19 mouse cellular contexts compared by ENCODE assay signal in the genomic region with DNA sequence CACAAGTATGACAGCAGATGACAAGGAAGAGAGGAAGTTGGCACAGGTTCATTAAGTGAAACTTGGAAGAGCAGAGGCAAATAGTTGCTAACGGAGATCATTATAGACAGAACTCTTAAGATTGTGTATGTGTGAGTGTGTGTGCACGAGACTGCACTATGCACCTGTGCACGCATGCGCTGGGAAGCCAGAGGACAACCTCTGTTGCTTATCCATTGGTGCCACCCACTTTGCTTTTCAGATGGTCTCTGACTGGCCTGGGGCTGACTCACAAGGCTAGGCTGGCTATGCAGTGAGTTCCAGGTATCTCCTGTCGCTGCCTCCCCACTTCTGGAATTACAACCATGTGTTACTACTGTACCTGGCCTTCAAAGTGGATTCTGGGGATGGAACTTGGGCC. TPM values are rescaled to one million over a fixed set of nuclear protein-coding genes. Genes with fewer than 3 reads are reported as not detected.
DNase-seq lines count a peak whose midpoint lies in the region; ATAC-seq and TF ChIP-seq lines count a peak whose summit lies in the region.
"Had no signal": no experiment of that assay in that cellular context is flagged by ENCODE, and none has a peak within 500 bp of the region (broad histone marks: within the 10 kb centered on the region; RNA-seq: fewer than 3 reads in every experiment).

No protein-coding gene starts in this region.

- no peak overlapping the region for H3K4me3 ChIP-seq in midbrain, embryonic 10.5 days
- H3K4me3 ChIP-seq in midbrain, embryonic 15.5 days: no peak overlapping the region
- no peak overlapping the region for H3K4me3 ChIP-seq in forebrain, embryonic 12.5 days (replicated peaks)
- no peak overlapping the region for H3K4me3 ChIP-seq in forebrain, embryonic 16.5 days (replicated peaks; ENCODE audit: low read length)
- no peak overlapping the region for H3K4me3 ChIP-seq in myocyte
- H3K4me3 ChIP-seq: heart, adult 2 months; limb, embryonic 12.5 days; liver, embryonic 13.5 days; midbrain, embryonic 12.5 days had no signal

- H3K9ac ChIP-seq in midbrain, embryonic 15.5 days: no peak overlapping the region
- H3K9ac ChIP-seq in forebrain, embryonic 12.5 days: 0 out of 2 replicates have a peak overlapping the region, but pooled peaks have one; percentile 17
- no peak overlapping the region for H3K9ac ChIP-seq in forebrain, embryonic 16.5 days (replicated peaks; ENCODE audit: low read depth, low read length)
- H3K9ac ChIP-seq: limb, embryonic 12.5 days; liver, embryonic 13.5 days; midbrain, embryonic 12.5 days had no signal

- peak overlapping the region; percentile 87 for H3K27ac ChIP-seq in midbrain, embryonic 10.5 days (replicated peaks)
- no peak overlapping the region for H3K27ac ChIP-seq in midbrain, embryonic 15.5 days
- peak overlapping the region; percentile 85 for H3K27ac ChIP-seq in forebrain, embryonic 12.5 days
- peak overlapping the region; percentile 57 for H3K27ac ChIP-seq in forebrain, embryonic 16.5 days (ENCODE audit: low read length)
- H3K27ac ChIP-seq: heart, adult 2 months; limb, embryonic 12.5 days; liver, embryonic 13.5 days; macrophage had no signal

- peaks cover 92% of the 10 kb centered on the region for H3K4me1 ChIP-seq in midbrain, embryonic 10.5 days
- H3K4me1 ChIP-seq in midbrain, embryonic 15.5 days: peaks cover 76% of the 10 kb centered on the region
- peaks cover 82% of the 10 kb centered on the region for H3K4me1 ChIP-seq in forebrain, embryonic 12.5 days
- H3K4me1 ChIP-seq in forebrain, embryonic 16.5 days (replicated peaks; ENCODE audit: control insufficient read depth, insufficient read depth, low read length): peaks cover 78% of the 10 kb centered on the region

- H3K36me3 ChIP-seq in midbrain, embryonic 10.5 days: peaks cover 24% of the 10 kb centered on the region
- H3K36me3 ChIP-seq in midbrain, embryonic 15.5 days (replicated peaks): no peaks in the 10 kb centered on the region
- peaks cover 28% of the 10 kb centered on the region for H3K36me3 ChIP-seq in forebrain, embryonic 12.5 days (replicated peaks)
- no peaks in the 10 kb centered on the region for H3K36me3 ChIP-seq in forebrain, embryonic 16.5 days (ENCODE audit: control insufficient read depth, insufficient read depth)
- H3K36me3 ChIP-seq in myocyte (ENCODE audit: control insufficient read depth, insufficient read depth): peaks cover 32% of the 10 kb centered on the region

- H3ac ChIP-seq in myocyte (ENCODE audit: control insufficient read depth, insufficient read length): no peak overlapping the region

- no peak overlapping the region for H3K4me2 ChIP-seq in midbrain, embryonic 15.5 days
- no peak overlapping the region for H3K4me2 ChIP-seq in forebrain, embryonic 12.5 days
- H3K4me2 ChIP-seq in forebrain, embryonic 16.5 days (ENCODE audit: low read length): no peak overlapping the region
- no peak overlapping the region for H3K4me2 ChIP-seq in myocyte (ENCODE audit: low read depth)
- H3K4me2 ChIP-seq: limb, embryonic 12.5 days; liver, embryonic 13.5 days; midbrain, embryonic 12.5 days had no signal

- ATAC-seq in midbrain, embryonic 15.5 days (replicated peaks): no peak
- ATAC-seq in forebrain, embryonic 12.5 days (ENCODE audit: low FRiP score): no peak
- no peak for ATAC-seq in forebrain, embryonic 16.5 days
- ATAC-seq in CD4-positive, CD25-positive, alpha-beta regulatory T cell, adult 4 months: no peak

- no peaks in the 10 kb centered on the region for H3K9me3 ChIP-seq in midbrain, embryonic 10.5 days (replicated peaks)
- no peaks in the 10 kb centered on the region for H3K9me3 ChIP-seq in midbrain, embryonic 15.5 days
- H3K9me3 ChIP-seq in forebrain, embryonic 12.5 days: no peaks in the 10 kb centered on the region
- no peaks in the 10 kb centered on the region for H3K9me3 ChIP-seq in forebrain, embryonic 16.5 days (ENCODE audit: control insufficient read depth, low read length)
- H3K9me3 ChIP-seq: limb, embryonic 12.5 days; liver, embryonic 13.5 days; midbrain, embryonic 12.5 days had no signal

- peaks cover 14% of the 10 kb centered on the region for H3K79me2 ChIP-seq in myocyte (ENCODE audit: control insufficient read depth, insufficient read depth)

- 94% methylated on average over 5 of the region's 5 CpGs for WGBS in midbrain, embryonic 10.5 days
- WGBS in midbrain, embryonic 15.5 days: 88% methylated on average over 5 of the region's 5 CpGs
- WGBS in forebrain, embryonic 12.5 days: 91% methylated on average over 5 of the region's 5 CpGs
- 89% methylated on average over 5 of the region's 5 CpGs for WGBS in forebrain, embryonic 16.5 days

- no peak for TF ChIP-seq POLR2A in myocyte (IDR thresholded peaks at IDR 0.05; ENCODE audit: insufficient read length, low read depth)

- no peak for DNase-seq in midbrain, embryonic 10.5 days (ENCODE audit: low spot score)
- no peak for DNase-seq in embryo, embryonic 10.5 days (ENCODE audit: low spot score)
- DNase-seq: adrenal gland, adult 8-10 months; embryo, embryonic 11 days; gastrocnemius, postnatal 25 days; heart, adult 2 months; kidney, adult 9 months; kidney, postnatal 36 days; liver, embryonic 13.5 days; right cerebral cortex, adult 18-20 months; thymus, postnatal 4 days had no signal

- H3K27me3 ChIP-seq in midbrain, embryonic 10.5 days (ENCODE audit: low read depth, poor library complexity, severe bottlenecking): peaks cover 13% of the 10 kb centered on the region
- no peaks in the 10 kb centered on the region for H3K27me3 ChIP-seq in midbrain, embryonic 15.5 days (replicated peaks)
- no peaks in the 10 kb centered on the region for H3K27me3 ChIP-seq in forebrain, embryonic 12.5 days
- H3K27me3 ChIP-seq in forebrain, embryonic 16.5 days (replicated peaks; ENCODE audit: control insufficient read depth, insufficient read depth, low read length): no peaks in the 10 kb centered on the region
- no peaks in the 10 kb centered on the region for H3K27me3 ChIP-seq in myocyte (ENCODE audit: control insufficient read depth, insufficient read depth, insufficient read length)
- H3K27me3 ChIP-seq: liver, embryonic 13.5 days had no signal

TF ChIP-seq in myocyte, 11 proteins besides CTCF, POLR2A, EP300 and RAD21:
- TF ChIP-seq POLR2AphosphoS2 (IDR thresholded peaks at IDR 0.05; ENCODE audit: insufficient read length, low read depth): peak; percentile 76
- no peak for TF ChIP-seq MYOD1 (IDR thresholded peaks at IDR 0.05; ENCODE audit: control insufficient read depth in 1 of 3, insufficient read length in 2 of 3, low read depth in 2 of 3)

RNA-seq across cellular contexts. Expression of a gene that starts 13.1 kb away (rescaled TPM):
- 7.5 and 11.2 TPM in 2 replicates for polyA plus RNA-seq in midbrain, embryonic 10.5 days (2016; fragmentation: Nextera tagmentation; extraction: Ambion mirVana)
- 76.1 and 81.9 TPM in 2 replicates for polyA plus RNA-seq in midbrain, embryonic 15.5 days (2015; fragmentation: Nextera tagmentation; extraction: Ambion mirVana)
- polyA plus RNA-seq in forebrain, embryonic 12.5 days (2016; fragmentation: Nextera tagmentation; extraction: Ambion mirVana): 23.9 and 26.9 TPM in 2 replicates
- polyA plus RNA-seq in forebrain, embryonic 16.5 days (2015; fragmentation: Nextera tagmentation; extraction: Ambion mirVana): 133 and 143 TPM in 2 replicates
- 21.1 TPM for polyA plus RNA-seq in myocyte (2012; fragmentation: generic; extraction: Trizol)
- polyA plus RNA-seq in CD4-positive, CD25-positive, alpha-beta regulatory T cell, adult 4 months (2017; shearing (Covaris generic)): 1 to 10 TPM; 2.8 to 3.5 TPM

RNA-seq across cellular contexts. Expression of a gene that starts 55.8 kb away (rescaled TPM):
- polyA plus RNA-seq in midbrain, embryonic 10.5 days (2016; fragmentation: Nextera tagmentation; extraction: Ambion mirVana): 18.5 and 19.8 TPM in 2 replicates
- polyA plus RNA-seq in midbrain, embryonic 15.5 days (2015; fragmentation: Nextera tagmentation; extraction: Ambion mirVana): 35.8 and 43.1 TPM in 2 replicates
- polyA plus RNA-seq in forebrain, embryonic 12.5 days (2016; fragmentation: Nextera tagmentation; extraction: Ambion mirVana): 18.4 and 20.6 TPM in 2 replicates
- 32.8 and 38.7 TPM in 2 replicates for polyA plus RNA-seq in forebrain, embryonic 16.5 days (2015; fragmentation: Nextera tagmentation; extraction: Ambion mirVana)
- polyA plus RNA-seq in myocyte (2012; fragmentation: generic; extraction: Trizol): 30.9 TPM
- 10 to 100 TPM; 65.3 to 71.7 TPM for polyA plus RNA-seq in CD4-positive, CD25-positive, alpha-beta regulatory T cell, adult 4 months (2017; shearing (Covaris generic))
